Mouse (Mus musculus) spleen, adult 12 weeks (tissue): ENCODE measurements around the gene Fkbp1a.

Experiments used
- DNase-seq: peaks from one replicate; pipeline ENCODE4 v3.0.0; 2022; ENCODE audit warnings: low spot score

Fkbp1a gene

GRCm38 (mm10) chr2:151542323-151543062 lies at the start of gene Fkbp1a:
Fkbp1a (plus strand) TSS chr2:151542483.
- DNase-seq: peak; percentile 76

GRCm38 (mm10) chr2:151494035-151494803 lies 48.1 kb upstream of the Fkbp1a start, which contains the start of gene Nsfl1c:
Nsfl1c (plus strand) TSS chr2:151494182.
- peak; percentile 89 for DNase-seq

GRCm38 (mm10) chr2:151498358-151498757 lies 43.9 kb upstream of the Fkbp1a start:
- no peak for DNase-seq

- no peak for DNase-seq
Observed at GRCm38 (mm10) chr2:151500442-151501007, 41.8 kb upstream of the Fkbp1a start.

- no peak for DNase-seq
Observed at GRCm38 (mm10) chr2:151504226-151504625, 38.1 kb upstream of the Fkbp1a start.

- no peak for DNase-seq
Observed at GRCm38 (mm10) chr2:151512199-151512598, 30.1 kb upstream of the Fkbp1a start.

- DNase-seq: no peak
Observed at GRCm38 (mm10) chr2:151513525-151514285, 28.6 kb upstream of the Fkbp1a start.

- DNase-seq: no peak
Observed at GRCm38 (mm10) chr2:151519000-151519399, 23.3 kb upstream of the Fkbp1a start.

GRCm38 (mm10) chr2:151524324-151525041 lies 17.8 kb upstream of the Fkbp1a start:
- no peak for DNase-seq

GRCm38 (mm10) chr2:151525520-151525919 lies 16.8 kb upstream of the Fkbp1a start:
- DNase-seq: no peak

- DNase-seq: no peak
Observed at GRCm38 (mm10) chr2:151528066-151528465, 14.2 kb upstream of the Fkbp1a start.

- no peak for DNase-seq
Observed at GRCm38 (mm10) chr2:151529169-151529568, 13.1 kb upstream of the Fkbp1a start.

- DNase-seq: no peak
Observed at GRCm38 (mm10) chr2:151530378-151531230, 11.7 kb upstream of the Fkbp1a start.

- no peak for DNase-seq
Observed at GRCm38 (mm10) chr2:151533632-151534031, 8.7 kb upstream of the Fkbp1a start.

- DNase-seq: no peak
Observed at GRCm38 (mm10) chr2:151535961-151536617, 6.2 kb upstream of the Fkbp1a start.

- DNase-seq: no peak
Observed at GRCm38 (mm10) chr2:151536618-151536974, 5.7 kb upstream of the Fkbp1a start.

GRCm38 (mm10) chr2:151538646-151539045 lies 3.6 kb upstream of the Fkbp1a start:
- no peak for DNase-seq

- DNase-seq: no peak
Observed at GRCm38 (mm10) chr2:151543063-151543895, 996 bp downstream of the Fkbp1a start.

- DNase-seq: no peak
Observed at GRCm38 (mm10) chr2:151544673-151545072, 2.4 kb downstream of the Fkbp1a start.
